Mouse (Mus musculus): ENCODE data around the gene Nol10. TPM values are rescaled to one million over a fixed set of nuclear protein-coding genes. Genes with fewer than 3 reads are reported as not detected.

Nol10 gene
- polyA plus RNA-seq, 1 experiment = 13.2 TPM

- Histone ChIP-seq H3K79me2 (ENCODE audit: control insufficient read depth, insufficient read depth) (no peaks in the 10 kb centered on the region), H3K27me3 (ENCODE audit: control insufficient read depth, insufficient read depth, insufficient read length) (no peaks in the 10 kb centered on the region), H3K4me3 (no peak overlapping the region), H3K4me2 (ENCODE audit: low read depth) (no peak overlapping the region), H3K36me3 (ENCODE audit: control insufficient read depth, insufficient read depth) (no peaks in the 10 kb centered on the region), H3ac (ENCODE audit: control insufficient read depth, insufficient read length) (no peak overlapping the region)
- TF ChIP-seq E2F4 (IDR thresholded peaks at IDR 0.05; ENCODE audit: insufficient read depth) (no peak), SRF (IDR thresholded peaks at IDR 0.05; ENCODE audit: control insufficient read depth, insufficient read length, low read depth) (no peak), TCF3 (IDR thresholded peaks at IDR 0.05; ENCODE audit: insufficient read length, low read depth) (no peak), POLR2A (IDR thresholded peaks at IDR 0.05; ENCODE audit: insufficient read length, low read depth) (no peak), POLR2AphosphoS2 (IDR thresholded peaks at IDR 0.05; ENCODE audit: insufficient read length, low read depth) (no peak), MYOG (IDR thresholded peaks at IDR 0.05; ENCODE audit: control insufficient read depth in 1 of 3, insufficient read depth in 1 of 3, insufficient read length in 2 of 3, low read depth in 2 of 3) (no peak), REST (IDR thresholded peaks at IDR 0.05; ENCODE audit: insufficient read depth, insufficient read length) (no peak), TCF12 (IDR thresholded peaks at IDR 0.05; ENCODE audit: insufficient read depth, poor library complexity, severe bottlenecking) (no peak), CEBPB (IDR thresholded peaks at IDR 0.05; ENCODE audit: insufficient read depth, poor library complexity, severe bottlenecking) (no peak), USF1 (IDR thresholded peaks at IDR 0.05; ENCODE audit: low read depth) (no peak), MAX (IDR thresholded peaks at IDR 0.05; ENCODE audit: low read depth) (no peak), MYOD1 (IDR thresholded peaks at IDR 0.05; ENCODE audit: control insufficient read depth in 1 of 3, insufficient read length in 2 of 3, low read depth in 2 of 3) (no peak)
Measured at GRCm38 (mm10) chr12:17339114-17339905, 8.9 kb upstream of the Nol10 start.

- Histone ChIP-seq H3ac (ENCODE audit: control insufficient read depth, insufficient read length) (peak overlapping the region; percentile 28), H3K27me3 (ENCODE audit: control insufficient read depth, insufficient read depth, insufficient read length) (no peaks in the 10 kb centered on the region), H3K79me2 (ENCODE audit: control insufficient read depth, insufficient read depth) (peaks cover 24% of the 10 kb centered on the region), H3K4me3 (peak overlapping the region; percentile 94), H3K36me3 (ENCODE audit: control insufficient read depth, insufficient read depth) (peaks cover 10% of the 10 kb centered on the region), H3K4me2 (ENCODE audit: low read depth) (peak overlapping the region; percentile 83)
- no peak for TF ChIP-seq REST (IDR thresholded peaks at IDR 0.05; ENCODE audit: insufficient read depth, insufficient read length)
- no peak for TF ChIP-seq MAX (IDR thresholded peaks at IDR 0.05; ENCODE audit: low read depth)
- no peak for TF ChIP-seq POLR2AphosphoS2 (IDR thresholded peaks at IDR 0.05; ENCODE audit: insufficient read length, low read depth)
- TF ChIP-seq SRF (IDR thresholded peaks at IDR 0.05; ENCODE audit: control insufficient read depth, insufficient read length, low read depth) = no peak
- no peak for TF ChIP-seq POLR2A (IDR thresholded peaks at IDR 0.05; ENCODE audit: insufficient read length, low read depth)
- no peak for TF ChIP-seq MYOD1 (IDR thresholded peaks at IDR 0.05; ENCODE audit: control insufficient read depth in 1 of 3, insufficient read length in 2 of 3, low read depth in 2 of 3)
- TF ChIP-seq USF1 (IDR thresholded peaks at IDR 0.05; ENCODE audit: low read depth) = no peak
- TF ChIP-seq MYOG (IDR thresholded peaks at IDR 0.05; ENCODE audit: control insufficient read depth in 1 of 3, insufficient read depth in 1 of 3, insufficient read length in 2 of 3, low read depth in 2 of 3) = no peak
- TF ChIP-seq TCF3 (IDR thresholded peaks at IDR 0.05; ENCODE audit: insufficient read length, low read depth) = no peak
- no peak for TF ChIP-seq TCF12 (IDR thresholded peaks at IDR 0.05; ENCODE audit: insufficient read depth, poor library complexity, severe bottlenecking)
Measured at GRCm38 (mm10) chr12:17347327-17348047, 771 bp upstream of the Nol10 start.

GRCm38 (mm10) chr12:17350106-17350505 lies 1.8 kb downstream of the Nol10 start:
- Histone ChIP-seq H3K4me3 (peak overlapping the region; percentile 94), H3K4me2 (ENCODE audit: low read depth) (no peak overlapping the region), H3K36me3 (ENCODE audit: control insufficient read depth, insufficient read depth) (peaks cover 16% of the 10 kb centered on the region), H3K79me2 (ENCODE audit: control insufficient read depth, insufficient read depth) (peaks cover 24% of the 10 kb centered on the region), H3K27me3 (ENCODE audit: control insufficient read depth, insufficient read depth, insufficient read length) (no peaks in the 10 kb centered on the region), H3ac (ENCODE audit: control insufficient read depth, insufficient read length) (no peak overlapping the region)
- TF ChIP-seq POLR2A (IDR thresholded peaks at IDR 0.05; ENCODE audit: insufficient read length, low read depth) (no peak), USF1 (IDR thresholded peaks at IDR 0.05; ENCODE audit: low read depth) (no peak), TCF12 (IDR thresholded peaks at IDR 0.05; ENCODE audit: insufficient read depth, poor library complexity, severe bottlenecking) (no peak), MYOG (IDR thresholded peaks at IDR 0.05; ENCODE audit: control insufficient read depth in 1 of 3, insufficient read depth in 1 of 3, insufficient read length in 2 of 3, low read depth in 2 of 3) (no peak), TCF3 (IDR thresholded peaks at IDR 0.05; ENCODE audit: insufficient read length, low read depth) (no peak), POLR2AphosphoS2 (IDR thresholded peaks at IDR 0.05; ENCODE audit: insufficient read length, low read depth) (no peak), E2F4 (IDR thresholded peaks at IDR 0.05; ENCODE audit: insufficient read depth) (no peak), CEBPB (IDR thresholded peaks at IDR 0.05; ENCODE audit: insufficient read depth, poor library complexity, severe bottlenecking) (no peak), SRF (IDR thresholded peaks at IDR 0.05; ENCODE audit: control insufficient read depth, insufficient read length, low read depth) (no peak), MAX (IDR thresholded peaks at IDR 0.05; ENCODE audit: low read depth) (no peak), MYOD1 (IDR thresholded peaks at IDR 0.05; ENCODE audit: control insufficient read depth in 1 of 3, insufficient read length in 2 of 3, low read depth in 2 of 3) (no peak), REST (IDR thresholded peaks at IDR 0.05; ENCODE audit: insufficient read depth, insufficient read length) (no peak)

- Histone ChIP-seq H3K36me3 (ENCODE audit: control insufficient read depth, insufficient read depth) (peaks cover 40% of the 10 kb centered on the region), H3ac (ENCODE audit: control insufficient read depth, insufficient read length) (no peak overlapping the region), H3K4me3 (no peak overlapping the region), H3K27me3 (ENCODE audit: control insufficient read depth, insufficient read depth, insufficient read length) (no peaks in the 10 kb centered on the region), H3K79me2 (ENCODE audit: control insufficient read depth, insufficient read depth) (no peaks in the 10 kb centered on the region), H3K4me2 (ENCODE audit: low read depth) (no peak overlapping the region)
- TF ChIP-seq POLR2AphosphoS2 (IDR thresholded peaks at IDR 0.05; ENCODE audit: insufficient read length, low read depth) (no peak), MYOD1 (IDR thresholded peaks at IDR 0.05; ENCODE audit: control insufficient read depth in 1 of 3, insufficient read length in 2 of 3, low read depth in 2 of 3) (no peak), REST (IDR thresholded peaks at IDR 0.05; ENCODE audit: insufficient read depth, insufficient read length) (no peak), TCF12 (IDR thresholded peaks at IDR 0.05; ENCODE audit: insufficient read depth, poor library complexity, severe bottlenecking) (no peak), POLR2A (IDR thresholded peaks at IDR 0.05; ENCODE audit: insufficient read length, low read depth) (no peak), TCF3 (IDR thresholded peaks at IDR 0.05; ENCODE audit: insufficient read length, low read depth) (no peak), MYOG (IDR thresholded peaks at IDR 0.05; ENCODE audit: control insufficient read depth in 1 of 3, insufficient read depth in 1 of 3, insufficient read length in 2 of 3, low read depth in 2 of 3) (no peak), SRF (IDR thresholded peaks at IDR 0.05; ENCODE audit: control insufficient read depth, insufficient read length, low read depth) (no peak), USF1 (IDR thresholded peaks at IDR 0.05; ENCODE audit: low read depth) (no peak)
Measured at GRCm38 (mm10) chr12:17356853-17357252, 8.6 kb downstream of the Nol10 start.
